Mouse (Mus musculus) heart, postnatal 0 days (tissue): ENCODE measurements around the gene D030056L22Rik.

ENCODE experiments used
- CTCF ChIP-seq: IDR thresholded peaks from 2 replicates; pipeline ENCODE4 v1.5.1; 2016; ENCODE audit warnings: antibody characterized with exemption, control low read depth, low read depth
- EP300 ChIP-seq: IDR thresholded peaks from 2 replicates; pipeline ENCODE4 v1.6.1; 2016; ENCODE audit warnings: antibody characterized with exemption, low read depth

DNA sequence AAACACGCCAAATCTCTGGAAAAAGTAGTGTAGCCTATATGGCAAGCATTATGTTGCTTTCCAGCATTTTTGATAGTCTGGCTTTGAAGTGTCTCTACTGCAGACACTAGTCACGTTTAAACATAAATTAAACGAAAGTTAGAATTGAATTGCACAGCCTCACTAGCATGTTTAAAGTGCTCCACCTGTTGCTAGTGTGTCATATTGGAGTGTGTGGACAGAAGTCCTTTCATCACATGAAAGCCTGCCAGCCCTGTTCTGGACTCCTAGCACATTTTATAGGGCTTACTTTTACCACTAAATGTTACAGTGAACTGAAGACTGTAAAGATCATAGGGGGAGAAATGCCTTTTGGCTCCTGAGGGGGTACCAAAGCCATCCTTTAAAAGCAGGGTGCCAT is 40.5 kb upstream of the D030056L22Rik start:
- TF ChIP-seq CTCF: no peak
- no peak for TF ChIP-seq EP300
